Mouse (Mus musculus): ENCODE data around the gene Pla2r1. TPM values are rescaled to one million over a fixed set of nuclear protein-coding genes. Genes with fewer than 3 reads are reported as not detected.

Pla2r1 gene
- polyA plus RNA-seq, 1 experiment from 2014 or later: 0.35 TPM

Other genes starting within 250 kb of the Pla2r1 start
- 1.4 and 1.5 TPM in 2 replicates for gene Ly75, start 170.0 kb downstream of the Pla2r1 start, polyA plus RNA-seq (2015; fragmentation: Nextera tagmentation; extraction: Ambion mirVana)
- gene Itgb6, start 169.3 kb upstream of the Pla2r1 start, polyA plus RNA-seq (2015; fragmentation: Nextera tagmentation; extraction: Ambion mirVana): 0.10 TPM in 1 of 2 replicates, not detected in the other